Mouse (Mus musculus) layer of hippocampus, postnatal 10 days (tissue): ENCODE data around the gene Nxpe5. TPM values are rescaled to one million over a fixed set of nuclear protein-coding genes. Genes with fewer than 3 reads are reported as not detected.

ENCODE experiments used
- DNase-seq, 2 experiments: peaks; one replicate each; pipeline ENCODE4 v3.0.0; 2021; ENCODE audit warnings: low spot score in 2 of 2
- total RNA-seq, 2 experiments: library from RNA; stranded (reverse); gene quantifications; 2 replicates each; pipeline ENCODE4 v1.2.3; 2021

Nxpe5 gene
- total RNA-seq, 2 experiments from 2014 or later, result 0.21 TPM; not detected in 1

- no peak for DNase-seq
Observed at GRCm38 (mm10) chr5:138251144-138251543, 25.4 kb downstream of the Nxpe5 start.

- no peak for DNase-seq
Observed at GRCm38 (mm10) chr5:138253061-138253460, 27.4 kb downstream of the Nxpe5 start.

GRCm38 (mm10) chr5:138255353-138256093, 29.8 kb downstream of the Nxpe5 start, which contains the start of gene Lamtor4:
Gene Lamtor4, plus strand, starts transcription at chr5:138255482.
- DNase-seq, result peak; percentile 85 to 92

- DNase-seq, result no peak
Observed at GRCm38 (mm10) chr5:138256094-138256467, 30.4 kb downstream of the Nxpe5 start.

GRCm38 (mm10) chr5:138256966-138257584, 31.4 kb downstream of the Nxpe5 start:
- no peak for DNase-seq

GRCm38 (mm10) chr5:138257585-138257978, 31.9 kb downstream of the Nxpe5 start:
- DNase-seq, result no peak

GRCm38 (mm10) chr5:138258078-138258477, 32.4 kb downstream of the Nxpe5 start:
- DNase-seq, result no peak

GRCm38 (mm10) chr5:138258542-138258941, 32.8 kb downstream of the Nxpe5 start:
- peak in 1 of 2 experiments; percentile 14 for DNase-seq

GRCm38 (mm10) chr5:138258993-138259392, 33.3 kb downstream of the Nxpe5 start:
- peak in 1 of 2 experiments; percentile 10 for DNase-seq

- no peak for DNase-seq
Observed at GRCm38 (mm10) chr5:138260051-138260450, 34.4 kb downstream of the Nxpe5 start.

GRCm38 (mm10) chr5:138260834-138261233, 35.1 kb downstream of the Nxpe5 start:
- peak in 1 of 2 experiments; percentile 9 for DNase-seq

GRCm38 (mm10) chr5:138262001-138262400, 36.3 kb downstream of the Nxpe5 start:
- DNase-seq, result no peak

- no peak for DNase-seq
Observed at GRCm38 (mm10) chr5:138262582-138263240, 37.0 kb downstream of the Nxpe5 start.

- DNase-seq, result peak; percentile 90 to 93
Observed at GRCm38 (mm10) chr5:138263260-138264206, 37.8 kb downstream of the Nxpe5 start, which contains the start of gene BC037034. Gene BC037034, minus strand, starts transcription at chr5:138264033.

- DNase-seq, result peak in 1 of 2 experiments; percentile 19
Observed at GRCm38 (mm10) chr5:138264207-138264578, 38.5 kb downstream of the Nxpe5 start.

GRCm38 (mm10) chr5:138265712-138266111, 40.0 kb downstream of the Nxpe5 start:
- DNase-seq, result no peak

GRCm38 (mm10) chr5:138267114-138267513, 41.4 kb downstream of the Nxpe5 start:
- DNase-seq, result no peak

- no peak for DNase-seq
Observed at GRCm38 (mm10) chr5:138268980-138269379, 43.3 kb downstream of the Nxpe5 start.

- DNase-seq, result no peak
Observed at GRCm38 (mm10) chr5:138271232-138271631, 45.5 kb downstream of the Nxpe5 start.

- DNase-seq, result no peak
Observed at GRCm38 (mm10) chr5:138272409-138272923, 46.8 kb downstream of the Nxpe5 start, which contains the start of gene Gal3st4. Gene Gal3st4, minus strand, starts transcription at chr5:138272840.

GRCm38 (mm10) chr5:138274186-138274585, 48.5 kb downstream of the Nxpe5 start:
- no peak for DNase-seq
